Mouse (Mus musculus): Measurements from ENCODE around the gene Nampt. TPM values are rescaled to one million over a fixed set of nuclear protein-coding genes. Genes with fewer than 3 reads are reported as not detected.

Gene Nampt
- polyA plus RNA-seq, 1 experiment from 2014 or later, result 18.9 TPM

DNA sequence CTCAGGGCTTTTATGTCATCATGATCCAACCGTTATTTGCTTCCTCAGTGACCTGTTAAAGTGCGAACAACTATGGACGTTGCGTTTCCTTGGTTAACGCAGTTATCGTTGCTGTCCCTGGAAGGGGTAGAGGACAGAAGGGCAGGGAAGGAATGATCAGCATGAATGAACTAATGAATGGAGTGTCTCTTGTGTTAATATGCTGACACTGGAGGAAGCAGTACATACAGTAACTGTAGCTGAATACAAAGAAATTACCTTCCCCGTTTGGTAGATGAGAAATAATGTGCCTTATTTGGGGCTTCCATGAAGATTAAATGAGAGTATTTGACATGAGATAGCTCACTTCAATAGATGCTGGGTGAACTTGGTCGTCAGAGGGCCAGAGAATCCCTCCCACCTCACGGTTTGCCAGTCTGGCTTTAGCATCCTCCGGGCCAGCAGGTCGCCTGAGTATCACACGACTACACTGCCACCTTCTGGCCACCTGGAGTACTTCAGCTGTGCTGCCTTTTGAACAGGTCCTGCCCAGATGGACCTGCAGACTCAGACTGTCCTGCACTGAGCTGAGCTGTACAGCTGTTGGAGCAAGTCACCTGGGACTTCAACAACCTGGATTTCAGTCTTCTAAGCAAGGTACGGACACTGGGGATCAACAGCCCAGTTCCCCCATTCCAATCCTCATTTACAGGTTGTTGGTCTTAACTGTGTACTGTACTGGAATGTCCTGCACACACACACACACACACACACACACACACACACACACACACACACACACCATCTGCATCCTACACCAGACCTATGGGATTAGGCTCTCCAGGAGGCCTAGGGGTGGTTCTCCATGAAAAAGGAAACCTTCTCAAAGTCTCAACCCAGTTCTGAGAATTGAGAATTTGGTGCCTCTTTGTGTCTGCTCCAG lies 78.1 kb downstream of the Nampt start:
- Histone ChIP-seq H3K36me3 (no peaks in the 10 kb centered on the region), H3K9ac (no peak overlapping the region; the same call in 1 of the 2 replicates), H3K27me3 (replicated peaks) (peaks cover 11% of the 10 kb centered on the region), H3K4me3 (no peak overlapping the region), H3K27ac (ENCODE audit: poor library complexity, severe bottlenecking) (no peak overlapping the region), H3K4me2 (no peak overlapping the region), H3K4me1 (replicated peaks) (no peaks in the 10 kb centered on the region; the same call in 1 of the 2 replicates), H3K9me3 (replicated peaks) (no peaks in the 10 kb centered on the region; the same call in 1 of the 2 replicates)
- ATAC-seq (ENCODE audit: insufficient number of reproducible peaks, low FRiP score), result 0 out of 2 replicates have a peak, but pooled peaks have one; percentile 45
- WGBS, result 49% methylated on average over 13 of the region's 13 CpGs

- no peak overlapping the region for H3K4me3 ChIP-seq
- ATAC-seq (ENCODE audit: insufficient number of reproducible peaks, low FRiP score), result no peak
Observed at GRCm38 (mm10) chr12:32901005-32901404, 81.7 kb downstream of the Nampt start.

More at GRCm38 (mm10) chr12:32901005-32901404, 81.7 kb downstream of the Nampt start:
- H3K27me3 ChIP-seq (replicated peaks), result peaks cover 5% of the 10 kb centered on the region
- 83% methylated on average over 3 of the region's 3 CpGs for WGBS
- no peak overlapping the region for H3K27ac ChIP-seq (ENCODE audit: poor library complexity, severe bottlenecking)
- no peak overlapping the region for H3K4me2 ChIP-seq
- no peaks in the 10 kb centered on the region; the same call in 1 of the 2 replicates for H3K9me3 ChIP-seq (replicated peaks)
- no peaks in the 10 kb centered on the region for H3K4me1 ChIP-seq (replicated peaks)
- H3K9ac ChIP-seq, result no peak overlapping the region
- H3K36me3 ChIP-seq, result no peaks in the 10 kb centered on the region

Other genes with a start within 250 kb of the Nampt start
- gene Sypl, start 134.3 kb downstream of the Nampt start, polyA plus RNA-seq (2016; fragmentation: Nextera tagmentation; extraction: Ambion mirVana), result 95.8 and 98.8 TPM in 2 replicates